Mouse (Mus musculus) adrenal gland, postnatal 25 days (tissue): ENCODE data around the gene Csnk1e. TPM values are rescaled to one million over a fixed set of nuclear protein-coding genes. Genes with fewer than 3 reads are reported as not detected.
A peak's percentile ranks its signal among the peaks of the same experiment; 100 is the strongest.

ENCODE experiments used
- DNase-seq: peaks from one replicate; pipeline ENCODE4 v3.0.0; 2021; ENCODE audit warnings: mixed read lengths
- total RNA-seq: library from RNA; stranded (reverse); gene quantifications from 2 replicates; pipeline ENCODE4 v1.2.3, GENCODE M21; 2021

Gene Csnk1e
- total RNA-seq, 1 experiment from 2014 or later: 115 TPM

DNA sequence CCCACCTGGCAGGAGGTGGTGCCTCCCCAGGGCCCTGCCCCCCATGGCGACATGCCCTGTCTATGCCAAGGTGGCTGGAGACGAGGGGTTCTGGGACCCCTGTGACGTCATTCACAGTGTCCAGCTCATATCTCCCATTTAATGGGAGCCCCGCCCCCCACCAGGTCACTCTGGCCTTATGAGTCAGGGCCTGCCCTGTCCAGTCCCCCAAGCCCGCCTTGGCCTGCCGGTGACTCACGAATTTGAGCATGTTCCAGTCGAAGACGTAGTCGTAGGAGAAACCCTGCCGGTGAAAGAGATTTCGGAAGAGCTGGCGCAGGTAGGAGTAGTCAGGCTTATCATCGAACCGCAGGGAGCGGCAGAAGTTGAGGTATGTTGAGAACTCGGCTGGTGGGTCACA, 30.8 kb downstream of the Csnk1e start:
- peak; percentile 80 for DNase-seq

GRCm38 (mm10) chr15:79422715-79423243, 32.6 kb downstream of the Csnk1e start:
- DNase-seq: no peak

DNA sequence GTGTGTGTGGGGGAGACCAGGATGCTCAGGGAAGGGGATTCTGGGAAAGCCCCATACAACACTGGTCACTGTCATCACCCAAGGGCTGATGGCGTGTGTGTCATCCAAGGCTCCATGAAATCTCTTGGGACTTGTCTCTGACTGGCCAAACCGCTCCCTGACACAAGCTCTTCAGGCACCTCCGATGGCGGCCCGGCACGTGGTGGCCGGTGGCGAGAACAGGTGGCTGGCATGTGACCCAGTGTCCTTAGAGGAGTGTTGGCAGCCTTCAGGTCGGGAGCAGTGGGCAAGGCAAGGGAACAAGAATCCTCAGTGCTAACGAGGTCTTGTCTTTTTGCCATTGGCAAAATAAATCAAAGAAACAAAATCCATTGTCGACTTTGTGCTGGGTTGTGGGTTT, 36.7 kb downstream of the Csnk1e start:
- no peak for DNase-seq

DNA sequence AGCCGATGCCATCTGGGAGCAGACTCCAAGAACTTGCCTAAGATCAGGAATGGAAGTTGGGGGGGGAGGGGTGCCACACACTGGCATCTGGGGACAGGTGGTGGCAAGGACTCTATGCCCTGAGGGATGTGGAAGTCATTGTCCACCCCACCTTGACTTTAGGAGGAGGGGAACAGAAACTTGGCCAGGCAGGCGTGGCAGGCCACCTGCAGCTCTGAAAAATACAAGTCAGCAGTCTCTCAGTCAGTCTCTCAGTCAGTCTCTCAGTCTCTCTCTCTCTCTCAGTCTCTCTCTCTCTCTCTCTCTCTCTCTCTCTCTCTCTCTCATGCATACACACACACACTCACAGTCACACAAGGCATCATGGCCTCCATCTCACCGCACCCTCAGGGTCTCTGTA, 37.1 kb downstream of the Csnk1e start:
- no peak for DNase-seq

- DNase-seq: no peak
These were observed 38.0 kb downstream of the Csnk1e start for GRCm38 (mm10) chr15:79417379-79417778.

GRCm38 (mm10) chr15:79416460-79417085, 38.8 kb downstream of the Csnk1e start:
- DNase-seq: no peak

- DNase-seq: no peak
These were observed 40.9 kb downstream of the Csnk1e start for GRCm38 (mm10) chr15:79414513-79414912.

DNA sequence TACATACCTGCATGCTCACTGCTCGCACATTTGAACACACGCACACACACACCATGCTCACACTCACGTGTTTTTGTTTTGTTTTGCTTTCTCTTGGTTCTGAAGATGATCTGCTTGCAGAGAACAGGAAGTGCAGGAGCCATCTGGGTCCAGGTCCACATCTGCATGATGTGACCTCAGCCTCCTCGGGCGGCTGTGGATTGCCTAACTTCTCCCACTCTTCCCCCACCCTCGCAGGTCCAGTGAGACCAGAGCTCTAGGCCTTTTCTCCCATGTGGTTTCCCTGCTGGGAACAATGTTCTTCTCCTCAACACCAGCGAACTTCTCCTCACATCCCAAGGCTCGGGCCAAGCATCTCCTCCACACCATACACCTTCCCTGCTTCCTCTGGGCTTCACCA, 41.6 kb downstream of the Csnk1e start:
- no peak for DNase-seq

DNA sequence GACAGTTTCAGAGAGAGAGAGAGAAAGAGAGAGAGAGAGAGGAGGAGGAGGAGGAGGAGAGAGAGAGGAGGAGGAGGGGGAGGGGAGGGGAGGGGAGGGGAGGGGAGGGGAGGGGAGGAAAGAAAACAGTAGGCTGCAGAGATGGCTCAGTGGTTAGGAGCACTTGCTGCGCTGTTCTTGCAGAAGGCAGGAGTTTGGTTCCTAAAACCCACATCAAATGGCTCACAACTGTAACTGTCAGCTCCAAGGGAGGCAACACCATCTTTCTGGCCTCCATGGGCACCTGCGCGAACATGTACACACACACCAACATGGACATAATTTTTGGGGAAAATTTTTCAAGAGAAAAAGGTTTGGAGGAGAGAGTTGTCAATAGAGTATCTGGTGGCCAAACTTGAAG, 42.2 kb downstream of the Csnk1e start:
- DNase-seq: no peak

DNA sequence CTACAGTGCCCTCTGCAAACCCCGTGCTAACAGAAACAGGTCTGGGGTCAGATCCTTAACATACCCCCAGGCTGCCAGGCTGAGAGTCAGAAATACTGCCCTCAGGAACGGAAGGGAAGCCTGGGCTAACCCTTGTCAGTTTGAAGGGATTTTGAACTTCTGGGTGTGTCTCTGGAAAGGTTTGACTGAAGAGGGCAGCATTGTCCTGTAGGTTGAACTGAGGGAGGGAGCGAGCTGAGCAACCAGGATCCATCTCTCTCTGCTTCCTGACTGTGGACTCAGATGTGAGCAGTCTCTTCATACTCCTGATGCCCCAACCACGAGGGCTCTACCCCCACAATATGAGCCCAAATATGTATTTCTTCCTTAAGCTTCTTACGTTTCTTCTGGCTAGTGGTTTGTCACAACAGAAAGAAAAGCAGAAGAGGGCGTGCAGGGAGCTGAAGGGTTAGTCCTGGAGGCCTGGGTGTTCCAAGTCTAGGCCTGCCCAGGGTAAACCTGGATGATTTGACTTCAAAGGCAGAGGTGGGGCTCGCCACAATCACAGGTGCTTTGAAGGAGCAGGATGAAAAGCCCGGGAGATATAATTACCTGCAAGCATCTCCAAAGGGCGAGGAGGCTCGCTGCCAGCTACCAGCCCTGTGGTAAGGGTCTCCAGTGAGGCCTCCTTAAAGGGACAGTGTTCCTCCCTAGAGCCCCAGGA, 43.9 kb downstream of the Csnk1e start:
- DNase-seq: no peak

DNA sequence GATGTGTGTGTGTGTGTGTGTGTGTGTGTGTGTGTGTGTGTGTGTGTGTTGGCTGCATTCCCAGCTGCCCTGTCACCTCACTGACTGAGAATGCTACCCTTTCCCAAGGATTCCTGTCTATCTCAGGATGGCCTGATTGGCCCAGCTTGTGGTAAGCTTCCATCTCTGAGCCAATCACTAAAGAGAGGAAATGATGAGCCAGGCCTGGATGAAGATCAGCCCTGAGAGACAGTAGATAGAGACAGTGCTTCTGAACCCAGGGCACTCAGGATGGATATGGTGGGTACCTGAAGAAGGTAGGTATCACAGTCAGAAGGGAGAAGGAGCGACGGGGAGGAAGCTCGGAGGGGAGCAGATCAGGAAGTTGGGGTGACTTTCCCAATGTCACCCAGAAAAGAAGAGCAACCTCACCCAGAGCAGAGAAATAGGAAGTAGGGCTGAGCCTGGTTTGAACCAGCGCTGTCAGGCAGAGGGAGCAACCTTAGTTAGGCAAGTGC, 46.2 kb downstream of the Csnk1e start:
- DNase-seq: no peak

- DNase-seq: no peak
These were observed 48.8 kb downstream of the Csnk1e start for GRCm38 (mm10) chr15:79406564-79406963.

DNA sequence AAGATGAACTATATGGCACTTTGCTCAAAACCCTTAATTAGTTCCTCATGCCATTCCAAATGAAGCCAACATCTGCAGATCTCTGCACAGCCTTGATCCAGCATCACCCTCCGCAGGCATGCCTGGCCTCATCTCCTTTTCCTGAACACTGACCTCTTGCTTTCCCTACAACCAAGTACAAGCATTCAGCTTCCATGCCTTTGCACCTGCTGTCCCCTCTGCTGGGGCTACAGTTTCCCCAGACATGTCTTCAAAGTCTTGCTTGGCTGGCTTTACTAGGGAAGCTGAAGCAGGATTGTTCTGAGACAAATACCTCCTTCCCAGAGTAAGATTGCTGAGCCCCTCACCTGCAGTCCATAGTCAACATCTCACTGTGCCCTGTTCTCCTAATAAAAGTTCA, 51.1 kb downstream of the Csnk1e start:
- no peak for DNase-seq

DNA sequence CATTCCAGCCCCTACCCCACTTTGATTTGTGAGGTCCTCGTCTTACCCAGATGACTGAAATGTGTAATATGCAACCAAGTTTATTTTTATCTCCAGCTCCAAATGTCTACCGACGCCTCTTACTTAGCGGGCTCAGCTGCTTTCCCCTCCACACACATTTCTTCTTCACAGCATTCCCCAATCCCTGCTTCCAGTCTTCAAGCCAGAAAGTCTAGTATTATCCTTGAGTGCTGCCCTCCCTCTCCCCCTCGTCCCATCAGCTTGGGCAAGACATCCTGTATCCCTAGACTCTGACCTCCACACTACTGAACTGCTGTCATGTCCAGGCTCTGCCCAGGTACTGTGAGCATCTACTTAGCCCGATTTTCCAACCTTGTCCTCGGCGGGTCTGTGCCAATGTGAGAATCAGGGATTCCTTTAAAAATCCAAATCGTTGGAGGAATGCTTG, 51.6 kb downstream of the Csnk1e start:
- no peak for DNase-seq

DNA sequence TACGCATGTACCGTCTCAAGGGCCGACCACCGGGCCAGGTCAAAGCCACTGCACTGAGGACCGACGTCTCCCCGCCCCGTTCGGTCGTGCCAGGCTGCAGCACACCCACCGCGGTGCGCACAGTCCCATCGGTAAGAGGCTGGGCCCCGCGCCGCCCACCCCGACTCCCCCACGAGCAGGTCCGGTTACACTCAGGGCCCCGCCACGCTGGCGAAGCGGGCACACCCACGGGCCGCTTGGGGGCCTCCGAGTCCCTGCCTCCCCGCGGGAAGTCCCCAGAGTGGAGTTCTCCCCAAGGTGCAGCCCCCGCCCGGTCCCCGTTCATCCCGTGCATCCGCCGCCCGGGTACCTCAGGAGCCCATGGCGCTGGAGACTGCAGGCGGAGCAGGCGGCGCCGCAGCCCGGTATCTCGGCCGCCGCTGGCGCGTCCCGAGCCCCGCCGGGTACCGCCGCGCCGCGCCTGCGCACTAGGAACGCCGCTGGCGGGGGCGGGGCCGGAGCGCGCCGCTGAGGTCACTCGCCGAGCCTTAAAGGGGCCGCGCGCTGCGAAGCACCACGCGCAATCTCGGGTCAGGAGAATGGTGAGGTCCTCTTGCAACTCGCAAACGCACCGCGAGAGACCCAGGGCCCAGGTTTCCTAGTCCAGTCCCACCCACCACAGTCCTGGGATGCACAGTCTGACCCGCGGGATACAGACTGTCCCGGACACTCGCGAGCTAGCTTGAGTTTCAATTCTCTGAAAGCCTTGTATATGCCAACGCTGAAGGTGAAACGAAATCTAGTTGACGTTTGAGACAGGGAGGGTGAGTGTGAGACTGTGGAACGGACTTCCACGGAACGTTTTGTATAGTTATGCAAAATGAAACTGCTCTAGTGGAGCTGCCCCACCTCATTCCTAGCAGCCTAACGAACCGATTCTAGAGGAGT, 52.3 kb downstream of the Csnk1e start, which contains the start of gene Tmem184b:
TSS of gene Tmem184b (minus strand) at position 734 of the 927 bp plus-strand sequence.
- DNase-seq: peak; percentile 90

DNA sequence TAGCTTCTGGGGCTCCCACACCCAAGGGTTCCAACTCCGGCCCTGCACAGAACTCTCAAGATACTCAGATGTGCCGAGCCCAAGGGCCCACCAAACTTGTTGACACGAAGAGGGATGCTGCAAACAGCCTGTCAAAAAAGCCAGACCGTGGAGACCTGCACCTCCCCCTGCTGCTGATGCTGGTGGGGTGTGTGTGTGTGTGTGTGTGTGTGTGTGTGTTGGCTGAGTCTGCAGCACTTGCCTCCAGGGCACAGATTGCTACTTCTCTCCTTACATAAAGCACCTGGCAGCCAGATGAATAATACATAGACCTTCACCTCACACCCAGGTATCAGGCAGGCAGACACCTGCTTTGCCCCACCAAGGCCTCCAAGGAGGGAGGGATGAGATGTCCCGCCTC, 53.2 kb downstream of the Csnk1e start:
- no peak for DNase-seq

- no peak for DNase-seq
These were observed 54.4 kb downstream of the Csnk1e start for GRCm38 (mm10) chr15:79400975-79401365.

DNA sequence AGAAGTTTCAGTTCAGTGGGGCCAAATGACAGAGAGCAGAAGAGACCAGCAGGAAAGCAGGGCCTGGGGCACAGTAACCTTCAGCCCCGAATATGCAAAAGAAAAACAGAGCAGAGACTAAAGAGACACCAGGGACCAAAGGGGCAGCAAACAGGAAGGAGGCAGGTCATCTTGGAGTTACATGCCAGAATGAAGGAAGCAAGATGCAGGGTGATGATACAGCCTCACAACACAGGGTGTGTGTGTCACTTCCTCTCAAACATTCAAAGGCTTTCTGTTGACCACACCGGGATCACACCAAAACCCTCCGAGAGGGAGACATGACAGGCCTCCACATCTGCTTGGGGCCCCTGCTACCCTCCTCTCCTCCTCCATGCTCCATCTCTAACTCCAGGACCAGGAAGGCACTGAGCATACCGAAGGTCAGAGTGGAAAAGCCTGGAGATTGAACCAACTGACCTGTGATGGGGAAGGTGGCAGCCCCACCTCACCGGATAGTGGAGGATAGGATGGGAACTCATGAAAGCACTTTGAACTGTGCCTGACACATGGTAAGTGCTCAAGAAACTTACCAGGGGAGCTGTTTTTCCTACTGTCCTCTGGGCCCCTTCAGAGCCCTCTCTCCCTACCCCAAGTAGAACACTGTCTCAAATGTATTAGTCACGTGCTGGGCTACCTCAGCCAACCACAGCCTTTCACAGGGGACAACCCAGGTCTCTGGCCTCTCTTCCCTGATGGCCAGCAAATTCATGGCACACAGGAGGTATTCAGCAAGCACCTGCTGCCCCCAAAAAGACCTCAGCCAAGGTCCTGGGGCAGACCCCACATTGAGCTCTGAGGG, 55.0 kb downstream of the Csnk1e start:
- no peak for DNase-seq

GRCm38 (mm10) chr15:79399231-79400052, 55.9 kb downstream of the Csnk1e start:
- no peak for DNase-seq

DNA sequence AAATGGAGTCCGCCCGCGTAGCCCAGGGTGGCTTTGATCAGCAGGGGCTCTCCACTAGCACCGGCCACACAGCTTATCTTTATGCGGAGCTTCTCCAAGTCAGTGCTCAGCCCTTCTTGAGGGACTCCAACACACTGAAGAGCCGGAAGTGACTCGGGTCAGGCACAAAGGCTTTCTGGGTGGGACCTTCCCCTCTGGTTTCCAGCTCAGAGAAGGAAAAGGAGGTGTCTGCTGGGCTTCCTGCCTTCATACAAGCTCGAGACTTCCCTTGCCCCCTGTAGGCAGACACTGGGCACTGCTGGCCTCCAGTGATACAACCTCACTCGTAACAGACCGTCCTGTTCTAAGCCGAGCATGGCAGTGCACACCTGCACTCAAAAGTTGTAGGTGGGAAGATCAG, 58.6 kb downstream of the Csnk1e start:
- DNase-seq: no peak

DNA sequence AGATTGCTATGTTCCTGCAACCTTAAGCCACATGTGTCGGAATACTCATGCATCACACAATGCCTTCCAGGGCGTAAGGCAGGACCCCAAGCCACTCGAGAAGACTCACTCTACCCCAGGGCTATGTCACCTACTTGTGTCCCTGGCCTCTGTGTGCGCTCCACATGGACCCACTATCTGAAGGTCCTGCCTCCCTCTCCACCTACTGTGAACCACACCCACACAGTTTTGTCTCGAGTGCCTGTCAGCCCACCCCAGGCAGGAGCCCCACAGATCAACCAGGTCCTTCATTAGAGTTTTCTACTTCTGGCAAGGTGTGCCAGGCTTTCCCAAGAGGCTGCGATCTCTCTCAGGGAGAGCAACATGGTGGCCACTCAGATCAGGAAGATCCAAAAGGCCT, 60.1 kb downstream of the Csnk1e start:
- DNase-seq: no peak
